Mouse (Mus musculus): Measurements from ENCODE around the gene Slco3a1.

DNA sequence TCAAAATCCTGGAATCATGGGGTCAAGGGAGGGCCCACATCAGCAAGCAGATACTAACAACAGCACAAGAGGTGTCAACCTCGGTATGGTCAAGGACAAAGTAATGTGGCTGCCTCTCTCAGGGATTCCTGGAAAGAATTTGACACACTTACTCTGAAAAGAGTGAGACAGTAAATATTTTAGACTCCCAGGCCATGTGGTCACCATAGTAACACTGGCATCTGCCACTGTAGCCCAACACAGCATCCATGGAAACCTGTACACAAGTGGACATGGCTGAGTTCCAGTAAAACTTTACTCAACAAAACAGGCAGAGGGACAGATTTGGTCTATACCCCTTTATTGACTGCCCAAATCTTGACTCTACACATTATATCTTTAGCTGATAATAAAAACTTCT is 43.9 kb downstream of the Slco3a1 start:
- no peak for TF ChIP-seq HCFC1 (IDR thresholded peaks at IDR 0.05; ENCODE audit: borderline replicate concordance, insufficient read depth, low read length)
- no peak for TF ChIP-seq ZC3H11A (IDR thresholded peaks at IDR 0.05; ENCODE audit: borderline replicate concordance, low read depth, low read length)
- no peak for TF ChIP-seq CHD2 (IDR thresholded peaks at IDR 0.05; ENCODE audit: low read depth, low read length)
- no peak for TF ChIP-seq MAFK (IDR thresholded peaks at IDR 0.05; ENCODE audit: insufficient read depth, low read depth, low read length)
- TF ChIP-seq ZNF384 (IDR thresholded peaks at IDR 0.05; ENCODE audit: low read depth, low read length) = no peak
